Mouse (Mus musculus) ES-Bruce4 (cell line): ENCODE results near the gene Zfp775. TPM values are rescaled to one million over a fixed set of nuclear protein-coding genes. Genes with fewer than 3 reads are reported as not detected.
A peak's percentile ranks its signal among the peaks of the same experiment; 100 is the strongest.

Experiments used
- H3K27ac ChIP-seq: 2 replicates; pipeline ENCODE4 v1.5.1; 2012; ENCODE audit warnings: low read length, inconsistent platforms; ENCODE audit not compliant: insufficient read depth
- H3K27me3 ChIP-seq: 2 replicates; pipeline ENCODE4 v1.6.1; 2012; ENCODE audit warnings: mild to moderate bottlenecking, low read length, inconsistent platforms; ENCODE audit not compliant: control insufficient read depth, poor library complexity, insufficient read depth, severe bottlenecking
- H3K36me3 ChIP-seq: 2 replicates; pipeline ENCODE4 v1.6.1; 2012; ENCODE audit warnings: inconsistent platforms, mild to moderate bottlenecking, low read length, moderate library complexity; ENCODE audit not compliant: control insufficient read depth, poor library complexity, insufficient read depth, severe bottlenecking
- H3K4me1 ChIP-seq: one replicate; pipeline ENCODE4 v1.8.1; 2011; ENCODE audit warnings: low read length; ENCODE audit not compliant: control insufficient read depth, insufficient read depth
- H3K4me3 ChIP-seq: 2 replicates; pipeline ENCODE4 v1.5.1; 2011; ENCODE audit warnings: low read depth, mild to moderate bottlenecking, low read length
- H3K9ac ChIP-seq: 2 replicates; pipeline ENCODE4 v1.6.1; 2012; ENCODE audit warnings: low read depth, mild to moderate bottlenecking, inconsistent platforms; ENCODE audit not compliant: poor library complexity, severe bottlenecking
- H3K9me3 ChIP-seq: replicated peaks from 2 replicates; pipeline ENCODE4 v1.6.1; 2012; ENCODE audit warnings: mild to moderate bottlenecking, low read length, inconsistent platforms; ENCODE audit not compliant: control insufficient read depth, poor library complexity, insufficient read depth, severe bottlenecking
- CTCF ChIP-seq: IDR thresholded peaks from one replicate; pipeline ENCODE4 v1.8.1; 2011; ENCODE audit warnings: low read depth, low read length
- EP300 ChIP-seq: IDR thresholded peaks from 2 replicates; pipeline ENCODE4 v1.6.1; 2011; ENCODE audit warnings: low read depth, low read length; ENCODE audit not compliant: insufficient read depth
- POLR2A ChIP-seq: IDR thresholded peaks from one replicate; pipeline ENCODE4 v1.8.1; 2011; ENCODE audit warnings: low read length; ENCODE audit not compliant: insufficient read depth
- polyA plus RNA-seq: library from polyadenylated mRNA; stranded (reverse); fragments of >200 nt; gene quantifications from 2 replicates; pipeline ENCODE4 v1.2.4, GENCODE M21; 2011; ENCODE audit warnings: low read depth; ENCODE audit not compliant: missing spikeins, insufficient read depth, insufficient read length

Zfp775 gene
- polyA plus RNA-seq, 1 experiment: 6.0 TPM

DNA sequence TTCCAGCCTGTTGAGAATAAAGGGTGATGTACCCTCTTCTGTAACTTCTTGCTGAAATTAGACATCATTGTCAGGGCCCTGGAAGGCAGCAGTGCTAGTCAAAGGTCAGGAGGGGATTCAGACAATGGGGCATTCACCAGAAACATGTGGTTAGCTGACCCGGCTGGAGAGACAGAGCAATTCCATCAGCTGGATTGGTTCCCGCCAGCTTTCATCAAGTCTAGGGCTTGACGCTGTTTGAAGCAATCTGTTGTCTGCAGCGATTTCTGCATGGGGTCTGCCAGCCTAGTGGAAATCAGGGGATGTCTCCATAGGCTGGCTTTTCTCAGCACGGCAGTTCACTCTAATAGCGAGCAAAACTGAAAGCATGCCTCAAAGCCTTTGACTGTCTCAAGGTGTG lies 34.7 kb downstream of the Zfp775 start:
- Histone ChIP-seq H3K27ac (no peak overlapping the region), H3K9me3 (no peaks in the 10 kb centered on the region), H3K36me3 (no peaks in the 10 kb centered on the region), H3K9ac (no peak overlapping the region), H3K4me1 (no peaks in the 10 kb centered on the region), H3K27me3 (no peaks in the 10 kb centered on the region), H3K4me3 (no peak overlapping the region)
- TF ChIP-seq CTCF (no peak), EP300 (no peak), POLR2A (no peak)

DNA sequence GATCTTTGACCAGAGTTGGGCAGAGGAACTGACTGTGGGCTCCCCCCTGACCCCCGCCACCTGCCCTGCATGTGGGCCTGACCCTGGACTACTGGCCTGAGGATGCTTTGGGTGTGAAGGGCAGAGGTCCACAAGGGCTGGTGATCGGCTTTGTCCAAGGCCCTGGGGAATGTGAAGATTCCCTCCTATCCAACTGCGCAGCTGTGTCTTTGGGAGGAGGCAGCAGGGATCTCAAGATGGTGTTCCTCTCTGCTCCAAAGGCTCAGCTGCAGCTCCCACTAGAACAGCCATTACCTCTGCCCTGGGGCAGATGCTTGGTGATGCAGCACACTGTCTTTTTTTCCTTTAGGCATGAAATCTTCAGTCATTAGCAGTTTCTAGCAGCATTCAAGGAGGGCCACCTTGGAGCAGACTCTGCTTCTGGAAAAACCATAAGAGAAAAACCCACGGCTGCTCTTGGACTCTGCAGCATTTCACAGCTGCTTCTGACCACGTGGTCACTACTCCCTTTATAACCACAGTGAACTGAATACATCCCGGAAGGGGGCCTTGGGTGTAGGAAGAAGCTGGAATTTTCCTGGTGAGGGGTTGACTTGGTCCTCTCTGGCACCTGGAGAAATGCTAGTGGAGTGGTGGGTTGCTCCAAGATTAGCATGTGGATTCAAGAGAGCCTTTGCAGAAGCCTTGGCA lies 36.1 kb downstream of the Zfp775 start:
- Histone ChIP-seq H3K9me3 (no peaks in the 10 kb centered on the region), H3K9ac (no peak overlapping the region), H3K27me3 (no peaks in the 10 kb centered on the region), H3K4me3 (no peak overlapping the region), H3K27ac (no peak overlapping the region), H3K4me1 (no peaks in the 10 kb centered on the region), H3K36me3 (no peaks in the 10 kb centered on the region)
- TF ChIP-seq EP300 (no peak), CTCF (no peak), POLR2A (no peak)

DNA sequence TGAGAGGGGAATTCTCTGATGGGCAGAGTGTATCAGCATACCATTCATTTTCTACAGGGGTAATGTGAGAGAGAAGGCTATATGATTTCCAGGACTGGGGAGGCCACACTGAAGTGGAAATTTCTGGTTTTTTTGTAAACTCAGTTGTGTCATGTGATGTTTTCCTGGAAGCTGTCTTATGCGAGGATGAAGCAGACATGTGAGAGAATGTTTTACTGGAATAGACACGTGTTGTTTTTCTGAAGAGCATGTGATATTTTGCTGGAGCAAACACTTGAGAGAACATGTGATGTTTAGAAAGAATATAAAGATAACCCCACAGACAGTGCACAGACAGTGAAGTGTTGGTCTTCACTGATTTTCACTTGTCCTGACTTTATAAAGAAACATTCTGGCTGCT lies 36.7 kb downstream of the Zfp775 start:
- Histone ChIP-seq H3K9me3 (no peaks in the 10 kb centered on the region), H3K4me1 (no peaks in the 10 kb centered on the region)

DNA sequence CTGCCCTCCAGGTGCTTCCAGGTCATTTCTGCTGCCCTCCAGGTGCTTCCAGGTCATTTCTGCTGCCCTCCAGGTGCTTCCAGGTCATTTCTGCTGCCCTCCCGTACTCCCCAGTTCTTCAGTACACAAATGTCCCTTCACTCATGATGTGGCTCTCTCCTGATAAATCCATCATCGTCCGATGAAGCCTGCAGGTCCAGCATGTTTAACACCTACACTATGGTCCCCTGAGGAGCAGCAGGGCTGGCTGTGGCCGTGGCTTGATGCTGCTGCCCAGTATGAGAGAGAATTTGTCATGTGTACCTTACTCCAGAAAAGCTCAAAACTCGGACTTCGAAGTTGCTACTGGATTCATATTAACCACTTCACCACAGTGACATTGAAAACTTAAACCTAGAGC lies 39.5 kb downstream of the Zfp775 start:
- TF ChIP-seq CTCF (no peak), POLR2A (no peak), EP300 (no peak)
- Histone ChIP-seq H3K27ac (no peak overlapping the region), H3K4me1 (no peaks in the 10 kb centered on the region), H3K36me3 (no peaks in the 10 kb centered on the region), H3K9me3 (no peaks in the 10 kb centered on the region), H3K27me3 (no peaks in the 10 kb centered on the region), H3K4me3 (no peak overlapping the region), H3K9ac (no peak overlapping the region)

More for the DNA sequence above, 36.7 kb downstream of the Zfp775 start:
- Histone ChIP-seq H3K4me3 (no peak overlapping the region), H3K27ac (no peak overlapping the region), H3K36me3 (no peaks in the 10 kb centered on the region), H3K27me3 (no peaks in the 10 kb centered on the region), H3K9ac (no peak overlapping the region)
- TF ChIP-seq EP300: no peak
- no peak for TF ChIP-seq POLR2A
- no peak for TF ChIP-seq CTCF

DNA sequence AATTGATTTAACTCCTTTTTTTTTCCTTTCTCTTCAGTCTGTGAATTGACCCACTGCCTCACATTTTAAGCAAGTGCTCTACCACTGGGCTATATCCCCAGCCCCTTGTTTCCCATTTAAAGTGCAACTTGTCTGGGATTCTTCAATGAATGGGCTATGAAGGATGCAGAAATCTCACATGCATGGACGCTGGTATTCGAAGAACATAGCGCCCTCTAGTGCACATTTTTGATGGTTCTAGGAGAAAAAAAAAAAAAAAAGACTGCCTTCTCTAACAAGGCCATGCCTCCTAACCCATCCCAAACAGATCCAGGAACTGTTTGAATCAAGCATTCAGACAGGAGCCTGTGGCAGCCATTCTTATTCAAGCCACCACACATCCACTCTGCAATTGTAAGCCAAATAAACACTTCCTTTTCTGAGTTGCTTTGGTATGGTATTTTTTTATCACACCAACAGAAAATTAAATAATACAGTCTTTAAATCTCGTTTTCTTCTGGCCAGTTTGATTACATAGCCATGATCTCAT lies 41.0 kb downstream of the Zfp775 start:
- no peak overlapping the region for H3K27ac ChIP-seq
- no peaks in the 10 kb centered on the region for H3K4me1 ChIP-seq
- no peak overlapping the region for H3K9ac ChIP-seq
- TF ChIP-seq EP300: no peak
- no peak for TF ChIP-seq CTCF
- no peak for TF ChIP-seq POLR2A
- H3K4me3 ChIP-seq: no peak overlapping the region
- H3K36me3 ChIP-seq: no peaks in the 10 kb centered on the region
- H3K9me3 ChIP-seq: no peaks in the 10 kb centered on the region
- H3K27me3 ChIP-seq: no peaks in the 10 kb centered on the region

DNA sequence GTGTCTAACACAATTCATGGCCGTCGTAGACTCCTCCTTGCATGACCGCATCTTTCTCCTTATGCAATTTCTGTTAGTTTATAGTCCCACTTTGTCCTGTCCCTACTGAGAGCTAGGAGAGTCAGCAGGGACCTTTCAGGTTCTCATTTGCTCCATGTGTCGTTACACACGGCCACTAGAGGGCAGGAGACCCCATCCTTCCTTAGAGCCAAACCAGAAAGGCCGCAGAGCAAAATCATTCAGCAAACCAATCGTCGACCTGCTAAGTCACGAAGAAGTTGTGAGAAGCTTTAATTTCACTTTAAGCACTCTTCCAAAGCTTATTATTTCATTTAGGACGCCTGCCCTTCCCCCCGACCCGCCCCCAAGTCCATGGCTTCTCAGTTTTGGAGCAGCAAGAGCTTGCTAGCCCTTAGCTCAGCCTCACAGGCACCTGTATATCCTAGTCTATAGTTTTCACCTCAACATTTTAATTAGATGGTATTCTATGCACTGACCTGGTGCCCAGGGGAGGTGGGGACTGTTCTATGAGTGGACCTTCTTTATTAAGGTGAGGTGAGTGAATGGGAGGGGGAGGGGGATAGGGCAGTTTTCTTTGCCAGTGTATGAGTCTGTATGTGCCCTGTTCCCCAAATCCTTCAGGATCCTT lies 43.9 kb downstream of the Zfp775 start:
- H3K9me3 ChIP-seq: no peaks in the 10 kb centered on the region
- no peaks in the 10 kb centered on the region for H3K36me3 ChIP-seq
- H3K27me3 ChIP-seq: no peaks in the 10 kb centered on the region
- H3K4me1 ChIP-seq: no peaks in the 10 kb centered on the region
- no peak overlapping the region for H3K9ac ChIP-seq
- no peak overlapping the region for H3K27ac ChIP-seq
- TF ChIP-seq EP300 (no peak), CTCF (peak; percentile 74)
- H3K4me3 ChIP-seq: no peak overlapping the region
